Mouse (Mus musculus): ENCODE measurements around the gene Vps35. TPM values are rescaled to one million over a fixed set of nuclear protein-coding genes. Genes with fewer than 3 reads are reported as not detected.

Vps35 gene
- polyA plus RNA-seq, 2 experiments: 61.9 to 125 TPM

DNA sequence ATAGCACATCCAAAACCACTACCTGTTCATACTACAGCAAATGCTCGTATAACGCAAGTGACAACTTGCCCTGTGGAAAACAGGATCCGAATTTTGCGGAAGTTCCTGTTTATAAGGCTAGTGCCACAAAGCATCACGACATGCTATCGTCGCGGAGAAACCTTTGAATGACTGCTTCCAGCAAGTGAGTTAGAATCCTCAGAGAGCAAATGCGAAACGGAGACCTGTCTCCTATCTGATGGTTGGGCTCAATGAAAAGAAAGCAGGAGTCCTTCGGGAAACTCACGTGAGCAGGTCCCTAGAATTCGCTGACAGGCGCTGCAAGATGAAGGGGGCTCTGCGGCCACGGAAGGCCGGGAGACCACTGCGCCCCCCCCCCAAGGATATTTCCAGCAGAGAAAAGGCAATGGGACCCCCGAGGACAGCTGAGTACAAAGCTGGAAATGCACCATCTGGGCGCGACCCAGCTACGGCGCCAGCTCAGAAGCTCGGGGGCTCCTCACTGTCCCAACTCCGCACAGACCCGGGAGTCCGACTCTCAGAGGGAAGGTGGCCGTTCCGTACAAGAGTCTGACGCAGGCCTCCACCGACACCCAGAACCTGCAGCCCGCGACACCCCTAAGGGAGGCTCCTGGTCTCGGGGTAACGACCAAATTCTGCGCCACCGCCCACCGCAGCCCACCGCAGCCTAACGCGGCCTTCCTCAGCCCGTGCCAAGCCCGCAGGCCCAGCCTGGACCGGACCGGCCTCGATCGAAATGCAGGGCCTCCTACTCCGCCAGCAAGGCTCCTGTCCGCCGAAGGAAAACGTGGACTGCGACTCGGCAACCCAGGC, 785 bp downstream of the Vps35 start:
- under 1% methylated on average over 45 of the region's 53 CpGs for WGBS
- Histone ChIP-seq H3K27me3 (ENCODE audit: control insufficient read depth, insufficient read depth, low read length) (no peaks in the 10 kb centered on the region), H3K9ac (ENCODE audit: low read depth, low read length, severe bottlenecking) (peak overlapping the region; percentile 89), H3K4me2 (replicated peaks; ENCODE audit: low read depth, low read length, severe bottlenecking) (peak overlapping the region; percentile 55), H3K27ac (replicated peaks; ENCODE audit: low read depth, low read length) (peak overlapping the region; percentile 96), H3K36me3 (ENCODE audit: control insufficient read depth, insufficient read depth, low read length) (peaks cover 21% of the 10 kb centered on the region), H3K9me3 (ENCODE audit: control insufficient read depth, low read length) (no peaks in the 10 kb centered on the region), H3K4me1 (ENCODE audit: control insufficient read depth, insufficient read depth, low read length) (peaks cover 19% of the 10 kb centered on the region), H3K4me3 (replicated peaks; ENCODE audit: low read length) (peak overlapping the region; percentile 94)
- no peak for TF ChIP-seq POLR2A (IDR thresholded peaks at IDR 0.05; ENCODE audit: borderline replicate concordance, extremely low read depth, insufficient read depth, insufficient read length)
- DNase-seq (ENCODE audit: low spot score): peak; percentile 20
- peak; percentile 20 for ATAC-seq (ENCODE audit: low FRiP score, low read depth)

DNA sequence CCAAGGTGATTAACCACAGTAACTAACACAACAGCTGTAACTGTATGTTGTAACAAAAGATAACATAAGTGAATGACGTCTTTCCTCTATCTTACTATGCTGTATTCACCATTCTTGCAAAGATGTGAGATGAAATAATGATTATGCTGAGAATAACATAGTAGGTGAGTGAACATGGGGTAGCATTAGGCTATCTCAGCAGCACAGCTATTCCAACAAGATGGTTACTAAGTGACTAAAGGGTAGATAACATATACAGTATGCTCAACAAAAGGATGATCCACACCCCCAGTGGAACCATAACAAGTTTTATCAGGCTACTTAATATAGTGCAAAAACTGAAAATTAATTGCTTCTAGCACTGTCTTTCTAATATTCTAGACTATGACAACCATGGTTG, 12.8 kb downstream of the Vps35 start:
- Histone ChIP-seq H3K9me3 (ENCODE audit: control insufficient read depth, low read length) (no peaks in the 10 kb centered on the region), H3K27me3 (ENCODE audit: control insufficient read depth, insufficient read depth, low read length) (no peaks in the 10 kb centered on the region), H3K4me2 (replicated peaks; ENCODE audit: low read depth, low read length, severe bottlenecking) (no peak overlapping the region), H3K9ac (ENCODE audit: low read depth, low read length, severe bottlenecking) (no peak overlapping the region), H3K36me3 (ENCODE audit: control insufficient read depth, insufficient read depth, low read length) (peaks cover 62% of the 10 kb centered on the region), H3K4me3 (replicated peaks; ENCODE audit: low read length) (no peak overlapping the region), H3K27ac (replicated peaks; ENCODE audit: low read depth, low read length) (no peak overlapping the region), H3K4me1 (ENCODE audit: control insufficient read depth, insufficient read depth, low read length) (no peaks in the 10 kb centered on the region)
- 91% methylated on average over 1 of the region's 1 CpGs for WGBS
- no peak for TF ChIP-seq POLR2A (IDR thresholded peaks at IDR 0.05; ENCODE audit: borderline replicate concordance, extremely low read depth, insufficient read depth, insufficient read length)
- no peak for DNase-seq (ENCODE audit: low spot score)
- ATAC-seq (ENCODE audit: low FRiP score, low read depth): no peak

GRCm38 (mm10) chr8:85227297-85227696, 72.3 kb downstream of the Vps35 start:
- no peak for TF ChIP-seq POLR2A (IDR thresholded peaks at IDR 0.05; ENCODE audit: borderline replicate concordance, extremely low read depth, insufficient read depth, insufficient read length)
- H3K27me3 ChIP-seq (ENCODE audit: control insufficient read depth, insufficient read depth, low read length): no peaks in the 10 kb centered on the region
- no peak overlapping the region for H3K4me3 ChIP-seq (replicated peaks; ENCODE audit: low read length)
- DNase-seq (ENCODE audit: low spot score) (no peak), ATAC-seq (ENCODE audit: low FRiP score, low read depth) (no peak)
- no peak overlapping the region for H3K27ac ChIP-seq (replicated peaks; ENCODE audit: low read depth, low read length)
- no peak overlapping the region for H3K9ac ChIP-seq (ENCODE audit: low read depth, low read length, severe bottlenecking)
- WGBS: 76% methylated on average over 1 of the region's 1 CpGs
- H3K36me3 ChIP-seq (ENCODE audit: control insufficient read depth, insufficient read depth, low read length): no peaks in the 10 kb centered on the region
- H3K4me1 ChIP-seq (ENCODE audit: control insufficient read depth, insufficient read depth, low read length): no peaks in the 10 kb centered on the region
- H3K4me2 ChIP-seq (replicated peaks; ENCODE audit: low read depth, low read length, severe bottlenecking): no peak overlapping the region
- no peaks in the 10 kb centered on the region for H3K9me3 ChIP-seq (ENCODE audit: control insufficient read depth, low read length)

- Histone ChIP-seq H3K27me3 (ENCODE audit: control insufficient read depth, insufficient read depth, low read length) (no peaks in the 10 kb centered on the region), H3K9me3 (ENCODE audit: control insufficient read depth, low read length) (no peaks in the 10 kb centered on the region), H3K4me2 (replicated peaks; ENCODE audit: low read depth, low read length, severe bottlenecking) (no peak within 1 kb of the TSS), H3K27ac (replicated peaks; ENCODE audit: low read depth, low read length) (no peak within 1 kb of the TSS), H3K9ac (ENCODE audit: low read depth, low read length, severe bottlenecking) (no peak within 1 kb of the TSS), H3K36me3 (ENCODE audit: control insufficient read depth, insufficient read depth, low read length) (no peaks in the 10 kb centered on the region), H3K4me3 (replicated peaks; ENCODE audit: low read length) (no peak within 1 kb of the TSS), H3K4me1 (ENCODE audit: control insufficient read depth, insufficient read depth, low read length) (no peaks in the 10 kb centered on the region)
- no peak for ATAC-seq (ENCODE audit: low FRiP score, low read depth)
- WGBS: 19% methylated on average over 1 of the region's 1 CpGs
- no peak for DNase-seq (ENCODE audit: low spot score)
- TF ChIP-seq POLR2A (IDR thresholded peaks at IDR 0.05; ENCODE audit: borderline replicate concordance, extremely low read depth, insufficient read depth, insufficient read length): no peak
These were observed 73.9 kb downstream of the Vps35 start, which contains the start of gene Olfr371 for GRCm38 (mm10) chr8:85225688-85226087. Gene Olfr371 (plus strand): TSS chr8:85225988.

- Histone ChIP-seq H3K4me3 (replicated peaks; ENCODE audit: low read length) (no peak overlapping the region), H3K9me3 (ENCODE audit: control insufficient read depth, low read length) (no peaks in the 10 kb centered on the region), H3K4me2 (replicated peaks; ENCODE audit: low read depth, low read length, severe bottlenecking) (no peak overlapping the region), H3K36me3 (ENCODE audit: control insufficient read depth, insufficient read depth, low read length) (no peaks in the 10 kb centered on the region), H3K4me1 (ENCODE audit: control insufficient read depth, insufficient read depth, low read length) (no peaks in the 10 kb centered on the region), H3K27me3 (ENCODE audit: control insufficient read depth, insufficient read depth, low read length) (no peaks in the 10 kb centered on the region), H3K27ac (replicated peaks; ENCODE audit: low read depth, low read length) (no peak overlapping the region), H3K9ac (ENCODE audit: low read depth, low read length, severe bottlenecking) (no peak overlapping the region)
- ATAC-seq (ENCODE audit: low FRiP score, low read depth) (no peak), DNase-seq (ENCODE audit: low spot score) (peak; percentile 23)
- no peak for TF ChIP-seq POLR2A (IDR thresholded peaks at IDR 0.05; ENCODE audit: borderline replicate concordance, extremely low read depth, insufficient read depth, insufficient read length)
- 56% methylated on average over 6 of the region's 6 CpGs for WGBS
These were observed 78.6 kb downstream of the Vps35 start for GRCm38 (mm10) chr8:85220992-85221391.
